Mouse (Mus musculus): Measurements from ENCODE around the gene Upk1a.

GRCm38 (mm10) chr7:30563117-30563905 is 49.3 kb downstream of the Upk1a start, which contains the start of the genes U2af1l4, Gm49396 and Psenen:
- TF ChIP-seq POLR2A (IDR thresholded peaks at IDR 0.05; ENCODE audit: control insufficient read depth in 1 of 2, insufficient read depth in 1 of 2, low read depth in 1 of 2, low read length in 2 of 2, poor library complexity in 1 of 2) (peak in 1 of 2 experiments; percentile 50; a peak in 3 of 4 replicates), CTCF (IDR thresholded peaks at IDR 0.05 in 2 of 3, conservative IDR thresholded peaks at IDR 0.05 in 1 of 3; ENCODE audit: control insufficient read depth in 1 of 3, insufficient read depth in 1 of 3, low read depth in 2 of 3, low read length in 3 of 3, poor library complexity in 1 of 3, severe bottlenecking in 1 of 3) (no peak), GABPA (IDR thresholded peaks at IDR 0.05; ENCODE audit: low read depth, low read length) (no peak), JUND (IDR thresholded peaks at IDR 0.05; ENCODE audit: low read depth, low read length) (no peak), RAD21 (IDR thresholded peaks at IDR 0.05; ENCODE audit: low read depth, low read length) (no peak), ZC3H11A (IDR thresholded peaks at IDR 0.05; ENCODE audit: low read depth, low read length) (no peak), NRF1 (IDR thresholded peaks at IDR 0.05; ENCODE audit: insufficient read depth, low read depth, low read length, poor library complexity, severe bottlenecking) (peak; percentile 86), POLR2AphosphoS5 (IDR thresholded peaks at IDR 0.05; ENCODE audit: borderline replicate concordance, low read depth, low read length) (no peak), CHD2 (IDR thresholded peaks at IDR 0.05; ENCODE audit: low read length) (peak; percentile 90), SMC3 (IDR thresholded peaks at IDR 0.05; ENCODE audit: low read depth, low read length) (no peak), MAZ (IDR thresholded peaks at IDR 0.05; ENCODE audit: low read depth, low read length) (peak; percentile 30), ZNF384 (IDR thresholded peaks at IDR 0.05; ENCODE audit: low read depth, low read length) (peak; percentile 91), TAL1 (IDR thresholded peaks at IDR 0.05; ENCODE audit: low read length) (no peak)

Measured in MEL (cell line).